Mouse (Mus musculus): ENCODE data around the gene Baat. TPM values are rescaled to one million over a fixed set of nuclear protein-coding genes. Genes with fewer than 3 reads are reported as not detected.

The Baat gene
- total RNA-seq (2023), result not detected

GRCm38 (mm10) chr4:49506386-49506785 lies at the start of gene Baat:
Baat (minus strand) TSS chr4:49506557.

GRCm38 (mm10) chr4:49549383-49549782 lies 43.0 kb upstream of the Baat start, which contains the start of gene Aldob:
Aldob (minus strand) TSS chr4:49549546.

GRCm38 (mm10) chr4:49520572-49521340 lies 14.4 kb upstream of the Baat start, which contains the start of the genes Mrpl50 and Zfp189:
Mrpl50 (minus strand) TSS chr4:49521093.
Zfp189 (plus strand) TSS chr4:49521176.

GRCm38 (mm10) chr4:49473435-49474100 lies 32.8 kb downstream of the Baat start, which contains the start of gene Acnat1:
Acnat1 (minus strand) TSS chr4:49473912.

Other genes starting within 250 kb of the Baat start
- gene Acnat2, start 98.4 kb downstream of the Baat start, total RNA-seq (2023), result not detected
- gene Acnat1, start 32.6 kb downstream of the Baat start, total RNA-seq (2023), result 1.2 TPM
- 12.7 TPM for gene Mrpl50, start 14.5 kb upstream of the Baat start, total RNA-seq (2023)
- gene Zfp189, start 14.6 kb upstream of the Baat start, total RNA-seq (2023), result 2.5 TPM
- not detected for gene Aldob, start 43.0 kb upstream of the Baat start, total RNA-seq (2023)
- not detected for gene Tmem246, start 91.3 kb upstream of the Baat start, total RNA-seq (2023)
- 149 TPM for gene Rnf20, start 125.4 kb upstream of the Baat start, total RNA-seq (2023)
- gene Ppp3r2, start 175.5 kb upstream of the Baat start, total RNA-seq (2023), result not detected

Data from CD4-positive naive resting alpha-beta T cell, adult 76 days (primary cell).